Mouse (Mus musculus) skeletal muscle tissue, adult 2 months (tissue): Measurements from ENCODE around the gene Timm8a2.

Source experiments
- DNase-seq: peaks from one replicate; pipeline ENCODE4 v3.0.0-alpha.2; 2012; ENCODE audit warnings: low read depth, low spot score

Gene Timm8a2

DNA sequence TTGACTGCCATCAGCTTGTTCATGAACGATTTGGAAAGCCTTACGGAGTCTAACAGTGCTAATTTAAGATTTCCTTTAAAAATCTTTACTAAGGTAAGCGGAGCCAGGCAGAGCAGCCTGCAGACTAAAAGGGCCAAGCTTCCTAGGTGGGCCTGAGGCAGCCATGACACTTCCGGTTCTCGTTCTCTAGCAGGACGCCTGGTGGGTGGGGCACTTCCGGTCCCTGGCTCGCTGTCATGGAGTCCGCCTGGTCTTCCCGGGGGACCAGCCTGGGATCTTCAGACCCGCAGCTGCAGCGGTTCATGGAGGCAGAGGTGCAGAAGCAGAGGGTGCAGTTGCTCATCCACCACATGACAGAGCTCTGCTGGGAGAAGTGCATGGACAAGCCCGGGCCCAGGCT is at the start of gene Timm8a2:
Timm8a2 (plus strand) TSS at position 224 of the 400 bp plus-strand sequence.
- DNase-seq, result no peak

DNA sequence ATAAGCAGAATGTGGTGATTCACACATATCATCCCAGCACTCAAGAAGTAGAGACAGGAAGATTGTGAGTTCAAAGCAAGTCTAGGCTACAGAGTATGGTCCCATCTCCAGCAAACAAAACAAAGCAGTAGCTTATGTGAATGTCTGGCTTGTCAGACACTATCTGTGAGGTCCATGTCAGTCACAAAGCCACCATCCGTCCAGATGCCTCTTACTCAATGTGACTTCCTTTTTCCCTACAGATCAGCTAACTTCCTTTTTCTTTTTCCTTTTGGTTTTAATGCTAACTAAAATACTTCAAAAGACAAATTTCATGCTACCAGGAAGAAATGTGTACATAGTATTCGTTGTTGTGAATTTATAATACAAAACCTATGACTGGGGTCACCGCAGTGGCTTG is 49.0 kb upstream of the Timm8a2 start:
- no peak for DNase-seq

DNA sequence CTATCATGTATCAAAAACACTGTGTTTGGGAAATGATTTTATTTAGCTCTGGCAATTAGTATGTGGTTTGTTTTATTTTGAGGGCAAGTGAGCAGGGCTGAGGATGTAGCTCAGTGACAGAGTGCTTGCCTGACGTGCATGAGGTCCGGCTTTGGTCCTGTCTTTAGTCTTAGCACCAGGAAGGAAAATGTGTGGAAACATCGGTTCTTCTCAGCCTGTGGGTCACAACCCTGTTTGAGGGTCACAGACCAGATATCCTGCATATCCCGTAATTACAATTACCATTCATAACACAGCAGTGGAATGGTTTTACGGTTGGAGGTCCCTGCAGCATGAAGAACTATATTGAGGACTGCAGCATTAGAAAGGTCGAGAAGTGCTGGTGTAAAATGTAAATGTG is 48.4 kb upstream of the Timm8a2 start:
- no peak for DNase-seq

DNA sequence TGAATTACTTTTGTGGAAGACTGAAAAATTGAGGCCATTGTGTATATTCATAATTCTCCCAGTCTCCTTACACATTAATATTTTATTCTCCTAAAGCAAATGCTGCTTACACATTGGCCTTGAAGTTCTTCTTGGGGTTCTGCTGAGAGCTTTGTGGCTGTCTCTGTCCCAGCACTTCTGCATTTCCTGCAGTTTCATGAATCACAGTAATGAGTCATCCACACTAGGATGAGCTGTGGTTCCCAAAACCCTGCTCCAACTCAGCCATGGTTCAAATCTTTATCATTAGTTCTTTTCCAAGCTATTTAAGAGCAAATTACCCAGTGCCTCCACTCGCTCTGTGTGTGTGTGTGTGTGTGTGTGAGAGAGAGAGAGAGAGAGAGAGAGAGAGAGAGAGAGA is 47.2 kb upstream of the Timm8a2 start:
- no peak for DNase-seq

DNA sequence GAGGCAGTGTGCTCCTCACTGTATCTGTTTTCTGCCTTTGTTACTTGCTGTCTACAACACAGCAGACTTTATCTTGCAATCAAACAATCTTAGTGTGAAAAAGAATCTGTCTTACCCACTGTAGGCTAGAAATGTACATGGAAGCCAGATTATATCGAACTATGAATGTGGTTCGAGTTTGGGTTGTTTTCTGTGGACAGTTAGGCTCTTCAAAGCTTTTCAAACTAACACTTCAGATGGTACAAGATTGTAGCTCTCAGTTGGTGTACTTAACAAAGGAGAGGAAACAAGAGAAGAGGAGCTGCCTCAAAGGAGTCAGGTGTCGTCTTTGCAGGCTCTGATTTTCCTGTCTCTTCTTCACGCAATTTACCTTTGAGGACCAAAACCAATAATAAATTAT is 46.8 kb upstream of the Timm8a2 start:
- no peak for DNase-seq

DNA sequence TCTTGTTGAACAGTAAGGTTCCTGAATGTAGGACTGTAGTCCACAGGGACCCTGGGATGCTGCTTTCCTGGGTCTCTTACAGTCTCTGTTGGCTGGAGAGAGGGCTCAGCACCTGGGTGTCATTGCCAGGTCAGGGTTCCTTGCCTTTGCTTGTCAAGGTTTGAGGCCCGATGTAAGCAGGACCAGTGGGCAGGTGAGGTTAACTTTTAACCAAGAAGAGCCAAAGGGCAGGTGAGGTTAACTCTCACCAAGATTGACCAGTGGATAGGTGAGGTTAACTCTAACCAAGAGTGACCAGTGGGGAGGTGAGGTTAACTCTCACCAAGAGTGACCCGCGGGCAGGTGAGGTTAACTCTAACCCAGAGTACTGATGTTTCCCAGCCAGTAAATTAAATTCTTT is 45.1 kb upstream of the Timm8a2 start:
- DNase-seq, result no peak

DNA sequence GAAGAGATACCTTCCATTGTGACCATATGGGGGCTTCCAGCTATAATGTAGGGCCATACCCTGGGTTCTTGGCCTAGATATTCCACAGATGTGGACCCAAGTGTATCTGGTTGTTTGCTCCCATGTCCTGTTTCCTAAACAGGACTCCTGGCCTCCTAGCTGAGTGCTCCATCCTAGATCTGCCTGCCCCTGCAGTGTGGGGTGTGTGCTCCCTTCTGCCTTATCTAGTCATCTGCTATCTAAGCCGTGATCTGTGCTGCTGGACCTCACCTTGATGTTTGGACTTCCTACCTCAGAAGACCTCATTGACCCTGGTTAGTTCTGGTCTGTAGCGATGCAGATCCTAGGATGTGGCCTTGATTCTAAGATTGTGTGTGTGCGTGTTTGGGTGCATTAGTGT is 44.6 kb upstream of the Timm8a2 start:
- DNase-seq, result no peak

DNA sequence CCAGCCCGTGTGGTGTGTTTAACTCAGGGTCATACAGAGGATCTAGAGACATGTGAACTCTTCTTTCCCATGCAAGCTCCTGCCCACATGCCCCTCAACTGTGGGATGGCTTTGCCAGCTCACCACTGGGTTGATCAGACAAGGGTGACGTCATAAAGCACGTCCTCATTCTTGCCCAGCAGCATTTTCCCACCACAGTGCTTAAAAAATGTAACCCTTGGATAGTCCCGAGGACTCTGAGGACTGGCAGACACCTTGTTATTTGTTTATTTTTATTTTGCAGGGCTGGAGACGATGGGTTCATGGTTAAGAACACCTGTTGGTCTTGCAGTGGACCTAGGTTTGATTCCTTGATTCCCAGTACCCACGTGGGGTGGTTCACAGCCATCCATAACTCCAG is 43.6 kb upstream of the Timm8a2 start:
- DNase-seq, result no peak

DNA sequence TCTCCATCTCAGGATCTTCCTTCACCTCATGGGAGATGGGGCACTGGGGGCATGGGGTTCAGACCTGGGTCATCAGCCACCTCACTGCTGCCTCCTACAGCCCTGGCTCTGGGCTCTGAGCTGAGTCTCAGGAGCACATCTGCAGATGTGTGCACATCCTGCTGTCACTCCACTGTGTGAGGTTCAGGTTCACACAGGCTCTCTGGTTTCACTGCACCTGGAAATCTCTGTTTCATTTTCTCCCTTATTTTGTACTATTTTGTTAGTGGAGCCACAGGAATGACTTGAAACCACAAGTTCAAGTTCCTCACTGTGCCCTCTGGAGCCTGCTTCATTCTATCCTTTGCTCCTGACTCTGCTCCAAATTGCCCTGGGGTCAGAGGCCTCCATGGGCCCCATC is 42.6 kb upstream of the Timm8a2 start:
- no peak for DNase-seq

DNA sequence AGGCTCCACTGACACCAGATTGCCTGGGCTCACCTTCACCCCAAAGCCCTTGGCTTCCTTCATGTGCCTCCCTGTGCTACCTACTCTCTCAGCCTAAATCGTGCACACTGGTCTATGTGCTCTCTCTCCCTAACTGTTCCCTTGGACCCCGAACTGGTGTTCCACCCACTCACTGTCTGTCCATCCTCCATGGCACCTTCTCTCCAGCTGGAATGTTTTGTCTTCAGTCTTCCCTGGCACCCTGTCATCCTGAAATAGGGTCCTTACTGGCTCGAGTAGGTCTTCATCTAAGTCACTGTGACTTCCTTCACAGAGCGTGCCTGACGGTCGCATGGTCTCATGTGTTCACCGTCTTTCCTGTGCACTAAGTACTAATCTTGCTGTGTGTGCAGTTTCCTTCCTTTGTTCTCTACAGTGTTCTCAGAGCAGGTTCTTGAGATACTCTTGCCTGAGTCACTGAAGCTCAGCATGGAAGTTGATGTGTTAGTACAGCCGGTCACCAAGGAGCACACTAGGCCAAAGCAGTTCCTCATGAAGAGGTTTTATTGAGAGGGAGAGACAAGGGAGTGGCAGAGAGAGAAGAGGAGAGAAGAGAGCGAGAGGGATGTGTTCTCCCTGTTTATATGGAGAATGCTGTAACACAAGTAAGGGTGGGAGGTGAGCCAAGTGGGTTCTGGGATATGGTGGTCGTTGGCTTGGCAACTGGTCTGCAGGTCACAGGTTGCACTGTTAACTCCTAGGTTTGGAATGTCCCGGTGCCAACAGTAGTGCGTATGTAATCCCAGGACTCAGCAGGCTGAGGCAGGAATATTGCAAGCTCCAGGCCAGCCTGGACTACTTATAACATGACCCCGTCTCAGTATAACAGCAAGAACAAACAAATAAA is 41.8 kb upstream of the Timm8a2 start:
- DNase-seq, result no peak

DNA sequence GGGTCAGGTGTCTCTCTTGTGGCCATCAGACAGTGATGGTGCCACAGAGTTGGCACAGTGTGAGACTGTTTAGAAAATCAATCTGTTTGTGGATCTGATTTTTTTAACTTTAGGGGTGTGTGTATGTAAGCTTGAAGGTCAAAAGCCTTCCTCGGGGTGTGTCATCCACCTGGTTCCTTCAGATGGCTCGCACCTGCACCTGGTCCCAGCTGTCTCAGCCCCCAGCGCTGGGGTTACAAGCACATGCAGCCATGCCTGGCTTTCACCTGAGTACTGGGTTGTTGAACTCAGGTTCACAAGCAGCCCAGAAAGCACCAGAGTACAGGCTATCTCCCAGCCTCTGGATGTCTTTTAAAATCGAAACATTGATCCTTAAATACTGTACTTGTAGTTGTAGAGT is 40.9 kb upstream of the Timm8a2 start:
- DNase-seq, result no peak

DNA sequence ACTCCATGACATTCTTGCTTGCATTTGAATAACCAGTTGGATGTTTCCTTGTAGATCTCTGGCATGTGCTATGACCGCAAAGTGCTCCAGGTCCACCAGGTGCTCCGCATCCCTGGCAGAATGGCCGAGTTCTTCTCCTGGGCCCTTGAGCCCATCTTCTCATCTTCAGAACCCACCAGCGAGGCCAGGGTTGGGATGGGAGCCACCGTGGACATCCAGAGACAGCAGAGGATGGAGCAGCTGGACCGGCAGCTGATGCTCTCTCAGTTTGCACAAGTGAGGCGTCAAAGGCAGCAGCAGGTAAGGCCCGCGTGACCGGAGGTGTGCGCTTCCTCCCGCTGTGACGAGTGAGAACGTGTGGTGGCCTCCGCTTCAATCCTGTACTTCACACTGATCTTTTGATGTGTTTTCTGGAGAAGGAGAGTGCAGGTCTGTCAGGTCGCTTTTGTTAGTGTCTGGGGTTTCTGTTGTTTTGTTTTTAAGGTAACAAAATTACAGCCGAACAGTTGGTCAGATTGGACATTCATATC is 40.2 kb upstream of the Timm8a2 start:
- no peak for DNase-seq

DNA sequence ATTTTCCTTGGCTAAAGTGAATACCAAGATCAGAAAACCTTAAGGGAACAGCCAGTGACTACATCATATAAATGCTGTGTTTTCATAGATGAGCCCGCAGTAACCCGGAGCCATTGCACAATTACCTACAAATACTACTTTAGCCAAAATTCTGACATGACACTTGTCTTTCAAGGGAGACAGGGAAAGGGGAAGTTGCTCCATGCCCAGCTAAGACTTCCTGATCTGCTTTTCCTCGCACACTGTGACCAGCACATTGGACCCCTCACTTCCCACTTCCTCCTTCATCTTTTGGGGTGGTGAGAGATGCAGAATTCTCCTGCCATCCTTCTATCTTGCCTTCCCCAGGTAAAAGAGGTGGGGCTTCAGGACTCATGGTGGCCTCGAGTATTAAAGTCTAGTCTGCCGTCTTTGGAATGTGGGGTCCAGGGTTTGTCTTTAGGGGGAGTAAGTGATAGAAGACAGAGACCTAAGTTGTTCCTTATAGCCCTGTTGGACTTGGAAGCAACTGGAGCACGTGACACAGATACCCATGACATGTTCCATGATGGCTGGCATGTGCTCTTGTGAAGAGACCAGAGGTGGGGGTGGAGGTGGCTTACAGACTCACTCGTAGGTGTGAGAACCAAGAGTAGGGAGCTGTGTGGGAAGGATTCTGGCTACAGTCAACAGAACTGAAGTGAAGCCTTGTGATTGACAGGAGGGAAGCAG is 39.5 kb upstream of the Timm8a2 start:
- peak; percentile 25 for DNase-seq

DNA sequence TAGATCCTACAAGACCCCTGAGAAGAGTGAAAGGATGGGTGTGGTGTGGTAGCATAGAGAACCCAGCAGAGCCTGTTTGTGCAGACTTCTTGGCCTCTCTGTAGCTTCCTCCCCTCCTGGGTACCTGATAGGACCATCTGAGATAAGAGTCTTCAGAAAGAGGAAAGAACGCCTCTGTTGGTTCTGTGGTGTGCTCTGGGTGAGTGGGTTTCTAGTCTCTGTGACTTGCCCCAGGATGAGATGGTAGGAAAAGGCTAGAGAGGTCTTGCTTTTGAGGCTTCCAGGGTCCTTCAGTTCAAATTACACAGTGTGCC is 39.0 kb upstream of the Timm8a2 start:
- no peak for DNase-seq

DNA sequence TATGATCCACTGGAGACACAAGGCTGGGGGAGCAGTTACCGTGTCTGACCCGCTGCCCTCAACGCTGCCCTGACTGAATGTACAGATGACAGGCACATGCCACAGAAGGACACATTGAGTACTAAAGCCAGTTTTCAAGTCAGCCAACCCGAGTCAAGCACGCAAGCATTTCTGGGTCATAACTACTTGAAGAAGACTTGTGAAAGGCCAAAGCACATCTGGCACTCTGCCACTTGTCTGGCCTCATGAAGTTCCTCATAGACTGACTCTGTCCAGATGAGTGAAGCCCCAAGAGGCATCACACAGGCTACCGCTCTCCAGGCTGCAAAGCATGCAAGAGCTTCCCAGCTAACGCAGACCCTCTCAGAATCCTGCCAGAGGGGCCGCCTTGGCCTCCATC is 37.7 kb upstream of the Timm8a2 start:
- DNase-seq, result peak; percentile 82

DNA sequence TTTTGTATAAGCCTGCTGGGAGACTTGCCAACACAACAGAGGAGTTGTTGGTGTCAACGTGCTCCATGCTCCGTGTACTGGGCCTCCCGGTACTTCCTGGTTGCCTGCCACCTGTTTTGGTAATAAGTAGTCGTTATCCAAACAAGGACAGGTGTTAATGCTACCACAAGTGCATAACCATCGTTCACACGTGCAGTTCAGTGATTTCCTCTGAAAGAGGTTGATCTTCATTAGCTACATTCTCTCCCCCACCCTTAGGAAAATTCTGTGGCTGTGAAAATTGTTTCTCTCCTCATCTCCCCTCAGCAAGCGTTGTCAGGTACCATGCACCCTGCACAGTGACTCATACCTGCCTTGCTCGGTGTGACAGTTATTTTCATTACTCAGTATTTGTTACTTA is 35.0 kb upstream of the Timm8a2 start:
- no peak for DNase-seq

DNA sequence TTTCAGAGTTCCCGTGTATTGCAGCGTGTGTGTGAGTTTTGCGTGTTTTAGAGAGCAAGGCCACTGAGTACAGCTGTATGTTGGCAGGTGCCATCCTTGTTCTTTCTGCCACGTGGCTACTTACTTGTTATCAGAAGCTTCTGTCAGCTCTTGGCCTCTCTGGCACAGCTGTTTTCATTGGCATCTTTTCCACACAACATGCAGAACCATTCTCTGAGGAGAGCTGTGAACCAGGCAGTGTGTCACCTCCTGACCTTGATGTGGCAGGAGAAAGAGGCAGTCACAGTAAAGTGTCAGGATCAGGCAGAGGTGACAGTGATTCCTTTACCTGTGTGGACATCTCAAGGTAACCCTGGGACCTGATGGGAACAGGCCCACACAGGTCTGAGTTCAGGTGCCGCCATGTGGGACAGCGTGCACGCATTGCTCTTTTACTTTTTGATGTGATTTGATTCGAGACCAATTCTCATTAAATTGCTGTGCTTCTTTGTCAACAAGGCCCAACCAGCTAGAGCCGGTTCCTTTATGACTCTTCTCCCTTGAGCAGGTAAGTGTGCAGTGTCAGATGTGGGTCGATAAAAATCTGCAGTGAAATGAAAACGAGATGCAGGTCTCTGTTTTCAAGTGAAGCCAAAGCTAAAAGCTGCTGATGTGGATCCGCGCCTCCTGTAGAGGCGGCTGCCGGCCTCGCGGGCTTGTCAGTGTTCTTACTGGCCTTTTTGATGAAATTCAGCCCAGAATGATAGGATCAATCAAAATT is 33.9 kb upstream of the Timm8a2 start:
- DNase-seq, result no peak

DNA sequence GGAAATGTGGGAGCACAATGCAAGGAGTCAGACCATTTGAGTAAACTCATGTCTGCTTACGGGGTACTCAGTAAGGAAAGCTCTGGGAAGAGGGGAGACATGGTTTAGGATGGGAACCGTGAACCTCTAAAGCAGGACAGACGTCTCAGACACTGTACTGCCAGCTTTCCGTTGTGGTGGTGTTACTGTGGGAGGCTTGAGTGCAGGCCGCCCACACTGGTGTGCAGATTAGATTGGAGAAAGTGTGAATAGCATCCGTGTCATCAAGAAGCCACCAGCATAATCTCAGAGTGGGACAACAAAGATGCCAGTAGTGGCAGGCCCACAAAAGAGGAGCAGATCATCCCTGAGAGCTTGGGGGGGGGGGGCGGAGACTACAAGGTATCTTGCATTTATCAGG is 32.2 kb upstream of the Timm8a2 start:
- no peak for DNase-seq

DNA sequence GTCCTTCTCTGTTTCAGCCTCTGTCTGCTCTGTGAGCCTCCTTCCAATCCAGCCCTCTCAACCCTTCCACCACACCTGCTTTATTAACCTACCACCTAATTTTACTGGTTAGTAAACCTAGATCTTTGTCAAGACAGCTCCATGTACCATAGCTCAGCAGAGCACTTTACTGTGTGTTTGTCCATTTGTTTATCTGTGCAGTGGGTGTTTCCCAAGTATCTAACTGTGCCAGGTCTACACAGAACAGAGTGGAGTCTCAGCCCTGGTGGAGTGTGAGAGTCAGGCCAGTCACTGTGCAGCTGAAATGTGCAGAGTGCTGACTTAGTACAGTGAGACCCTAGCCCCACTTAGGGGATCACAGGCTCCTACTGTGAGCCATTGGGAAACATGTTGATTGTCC is 30.7 kb upstream of the Timm8a2 start:
- DNase-seq, result no peak

DNA sequence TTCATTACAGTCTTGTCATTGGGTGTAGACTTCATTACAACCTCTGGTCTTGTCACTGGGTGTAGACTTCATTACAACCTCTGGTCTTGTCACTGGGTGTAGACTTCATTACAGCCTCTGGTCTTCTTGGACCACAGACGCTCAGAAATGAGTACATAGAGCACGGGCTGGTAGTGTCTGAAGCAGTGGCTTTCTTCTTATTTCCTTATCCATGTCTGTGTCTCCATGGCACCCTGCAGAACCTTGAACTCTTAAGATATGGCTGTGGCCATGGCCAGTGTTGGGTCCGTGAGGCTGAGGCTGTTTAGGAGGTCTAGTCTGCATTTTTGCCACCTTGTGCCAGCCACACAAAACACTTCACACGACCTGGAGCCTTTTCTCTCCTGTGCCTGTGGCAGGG is 26.2 kb upstream of the Timm8a2 start:
- DNase-seq, result no peak

DNA sequence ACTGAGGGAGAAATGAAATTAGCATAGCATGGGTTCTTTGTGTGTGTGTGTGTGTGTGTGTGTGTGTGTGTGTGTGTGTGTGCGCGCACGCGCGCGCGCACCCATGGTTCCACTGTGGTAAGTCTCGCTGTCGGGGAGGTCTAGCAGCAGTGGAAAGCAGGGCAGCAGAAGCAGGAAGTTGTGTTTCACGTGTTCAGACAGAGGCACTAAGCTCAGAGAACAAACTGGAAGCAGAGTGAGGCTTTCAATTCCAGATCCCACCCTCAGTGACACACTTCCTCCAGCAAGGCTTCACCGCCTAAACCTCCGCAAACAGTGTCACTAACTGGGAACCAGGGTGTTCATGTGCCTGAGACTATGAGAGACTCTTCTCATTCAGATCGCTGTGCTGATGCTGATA is 25.0 kb upstream of the Timm8a2 start:
- DNase-seq, result peak; percentile 64

DNA sequence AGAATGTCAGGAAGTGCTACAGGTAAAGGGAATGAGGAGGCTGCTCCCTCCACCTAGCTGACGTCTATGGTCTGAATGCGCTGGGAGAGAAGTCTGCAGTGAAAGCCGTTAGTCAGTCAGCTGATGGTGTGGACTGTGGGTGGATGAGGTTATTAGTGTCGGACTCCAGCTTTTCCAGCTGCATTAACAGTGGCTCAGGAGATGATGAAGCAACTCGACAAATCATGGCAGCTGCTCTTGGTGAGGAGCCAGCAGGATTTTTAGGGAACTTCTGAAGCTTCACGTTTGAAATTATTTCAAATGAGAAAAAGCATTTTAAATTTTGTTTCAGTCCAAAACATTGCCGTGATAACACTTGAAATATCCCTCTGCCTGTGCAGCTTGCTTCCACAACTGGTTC is 24.2 kb upstream of the Timm8a2 start:
- DNase-seq, result peak; percentile 52
